Mouse (Mus musculus) embryonic facial prominence, embryonic 10.5 days (tissue): ENCODE results near the gene Sar1a. TPM values are rescaled to one million over a fixed set of nuclear protein-coding genes. Genes with fewer than 3 reads are reported as not detected.

Experiments
- DNase-seq: peaks from one replicate; pipeline ENCODE4 v3.0.0-alpha.2; 2017; ENCODE audit warnings: low spot score
- H3K27ac ChIP-seq: fragments of 300-500 bp; sonication (generic); replicated peaks from 2 replicates; pipeline ENCODE4 v1.5.1; 2016; ENCODE audit warnings: mild to moderate bottlenecking
- H3K27me3 ChIP-seq: fragments of 300-500 bp; sonication (generic); replicated peaks from 2 replicates; pipeline ENCODE4 v1.6.1; 2016; ENCODE audit warnings: low read depth, mild to moderate bottlenecking; ENCODE audit not compliant: poor library complexity, severe bottlenecking
- H3K36me3 ChIP-seq: fragments of 300-500 bp; sonication (generic); replicated peaks from 2 replicates; pipeline ENCODE4 v1.6.1; 2016; ENCODE audit warnings: mild to moderate bottlenecking, moderate library complexity
- H3K4me1 ChIP-seq: fragments of 300-500 bp; sonication (generic); 2 replicates; pipeline ENCODE4 v1.6.1; 2016
- H3K4me3 ChIP-seq: fragments of 300-500 bp; sonication (generic); 2 replicates; pipeline ENCODE4 v1.5.1; 2016; ENCODE audit warnings: mild to moderate bottlenecking, moderate library complexity
- H3K9me3 ChIP-seq: fragments of 300-500 bp; sonication (generic); 2 replicates; pipeline ENCODE4 v1.6.1; 2016; ENCODE audit warnings: mild to moderate bottlenecking
- WGBS: fragments of 180-500 bp; shearing (Covaris S2); methylation state at CpG from one replicate; pipeline ENCODE4 v1.1.7; 2016; 5-methylcytosine and 5-hydroxymethylcytosine counted together
- polyA plus RNA-seq: library from polyadenylated mRNA; unstranded; fragments of >200 nt; fragmentation: Nextera tagmentation; extraction: Ambion mirVana; gene quantifications from 2 replicates; pipeline ENCODE4 v1.2.1, GENCODE M21; 2016

Sar1a gene
- polyA plus RNA-seq, 1 experiment from 2014 or later = 217 TPM

DNA sequence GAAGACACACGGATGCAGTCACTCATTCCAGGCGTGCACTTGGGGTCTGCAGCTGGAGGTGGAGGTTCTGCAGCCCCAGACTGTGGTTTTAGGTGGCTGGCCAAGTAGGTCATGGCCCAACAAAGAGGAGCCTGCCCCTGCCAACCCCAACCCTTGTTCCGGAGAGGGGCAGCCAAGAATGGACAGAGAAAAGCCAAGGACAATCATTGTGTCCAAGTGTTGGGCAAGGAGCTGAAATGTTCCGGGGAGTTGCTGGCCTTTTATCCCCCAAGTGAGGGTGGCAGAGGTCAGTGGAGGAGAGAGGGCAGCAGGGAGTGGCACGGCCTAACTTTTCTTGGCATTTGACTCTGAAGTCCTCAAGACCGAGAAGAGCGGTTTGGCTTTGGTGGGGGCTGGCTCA, 40.2 kb downstream of the Sar1a start:
- H3K4me1 ChIP-seq = peaks cover 9% of the 10 kb centered on the region
- H3K9me3 ChIP-seq = no peaks in the 10 kb centered on the region
- WGBS = 88% methylated on average over 7 of the region's 7 CpGs
- DNase-seq = no peak
- H3K27me3 ChIP-seq = peaks cover 15% of the 10 kb centered on the region
- H3K4me3 ChIP-seq = no peak overlapping the region
- no peaks in the 10 kb centered on the region for H3K36me3 ChIP-seq
- no peak overlapping the region for H3K27ac ChIP-seq

GRCm38 (mm10) chr10:61722215-61722614, 42.1 kb downstream of the Sar1a start:
- Histone ChIP-seq H3K27ac (no peak overlapping the region), H3K36me3 (no peaks in the 10 kb centered on the region), H3K4me1 (no peaks in the 10 kb centered on the region), H3K9me3 (no peaks in the 10 kb centered on the region), H3K27me3 (no peaks in the 10 kb centered on the region), H3K4me3 (no peak overlapping the region)
- WGBS = 79% methylated on average over 3 of the region's 3 CpGs
- no peak for DNase-seq

- H3K27me3 ChIP-seq = no peaks in the 10 kb centered on the region
- no peaks in the 10 kb centered on the region for H3K4me1 ChIP-seq
- DNase-seq = no peak
- H3K4me3 ChIP-seq = no peak overlapping the region
- no peaks in the 10 kb centered on the region for H3K36me3 ChIP-seq
- no peak overlapping the region for H3K27ac ChIP-seq
- no peaks in the 10 kb centered on the region for H3K9me3 ChIP-seq
- 78% methylated on average over 6 of the region's 6 CpGs for WGBS
Measured at GRCm38 (mm10) chr10:61723271-61723670, 43.2 kb downstream of the Sar1a start.

GRCm38 (mm10) chr10:61729181-61729580, 49.1 kb downstream of the Sar1a start:
- H3K9me3 ChIP-seq = 0 out of 2 replicates have a peak, but pooled peaks cover 4% of the 10 kb centered on the region
- no peak for DNase-seq
- no peak overlapping the region for H3K27ac ChIP-seq
- H3K4me1 ChIP-seq = 0 out of 2 replicates have a peak, but pooled peaks cover 6% of the 10 kb centered on the region
- no peaks in the 10 kb centered on the region for H3K27me3 ChIP-seq
- H3K36me3 ChIP-seq = peaks cover 6% of the 10 kb centered on the region
- 84% methylated on average over 11 of the region's 11 CpGs for WGBS
- no peak overlapping the region for H3K4me3 ChIP-seq

DNA sequence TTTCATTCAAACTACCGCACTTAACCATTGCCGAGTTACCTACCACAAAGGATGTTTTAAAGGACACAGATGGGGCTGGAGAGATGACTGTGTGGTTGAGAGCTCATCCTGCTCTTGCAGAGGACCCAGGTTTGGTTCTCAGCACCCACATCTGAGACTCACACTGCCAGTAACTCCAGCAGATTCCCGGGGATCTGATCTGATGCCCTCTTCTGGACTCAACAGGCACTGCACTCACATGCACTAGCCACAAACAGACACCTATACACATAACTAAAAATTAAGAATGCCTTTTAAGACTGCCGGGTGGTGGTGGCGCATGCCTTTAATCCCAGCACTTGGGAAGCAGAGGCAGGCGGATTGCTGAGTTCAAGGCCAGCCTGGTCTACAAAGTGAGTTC, 50.1 kb downstream of the Sar1a start:
- Histone ChIP-seq H3K27me3 (no peaks in the 10 kb centered on the region), H3K27ac (no peak overlapping the region), H3K4me3 (no peak overlapping the region), H3K4me1 (0 out of 2 replicates have a peak, but pooled peaks cover 6% of the 10 kb centered on the region), H3K36me3 (peaks cover 6% of the 10 kb centered on the region), H3K9me3 (0 out of 2 replicates have a peak, but pooled peaks cover 4% of the 10 kb centered on the region)
- DNase-seq = no peak
- 96% methylated on average over 6 of the region's 6 CpGs for WGBS

- Histone ChIP-seq H3K36me3 (peaks cover 37% of the 10 kb centered on the region), H3K4me3 (no peak overlapping the region), H3K27ac (no peak overlapping the region), H3K4me1 (0 out of 2 replicates have a peak, but pooled peaks cover 4% of the 10 kb centered on the region), H3K27me3 (no peaks in the 10 kb centered on the region), H3K9me3 (0 out of 2 replicates have a peak, but pooled peaks cover 4% of the 10 kb centered on the region)
- DNase-seq = peak; percentile 34
- 42% methylated on average over 3 of the region's 3 CpGs for WGBS
Measured at GRCm38 (mm10) chr10:61734377-61734776, 54.3 kb downstream of the Sar1a start.

DNA sequence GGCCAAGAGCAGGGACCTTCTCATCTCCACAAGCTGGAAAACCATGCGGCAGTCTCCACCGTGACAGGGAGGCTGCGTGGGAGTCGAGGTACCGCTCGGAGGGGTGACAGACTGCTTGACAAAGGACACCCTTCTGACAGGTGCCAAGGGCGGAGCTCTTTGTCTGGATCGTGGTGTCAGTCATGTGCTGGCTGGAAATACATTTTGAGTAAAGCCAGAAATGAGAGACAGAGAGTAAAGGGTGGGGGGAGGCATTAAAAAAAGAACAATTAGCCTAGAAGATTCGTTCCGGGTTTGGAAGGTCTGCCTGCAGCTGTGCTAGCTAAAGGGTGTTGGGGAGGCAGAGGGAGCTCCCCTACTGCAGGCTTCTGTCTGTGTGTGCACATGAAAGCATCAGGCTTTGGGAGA, 56.6 kb downstream of the Sar1a start:
- no peak overlapping the region for H3K27ac ChIP-seq
- 84% methylated on average over 10 of the region's 10 CpGs for WGBS
- H3K4me1 ChIP-seq = 0 out of 2 replicates have a peak, but pooled peaks cover 4% of the 10 kb centered on the region
- no peak overlapping the region for H3K4me3 ChIP-seq
- no peaks in the 10 kb centered on the region for H3K27me3 ChIP-seq
- peaks cover 55% of the 10 kb centered on the region for H3K36me3 ChIP-seq
- no peaks in the 10 kb centered on the region for H3K9me3 ChIP-seq
- DNase-seq = no peak

DNA sequence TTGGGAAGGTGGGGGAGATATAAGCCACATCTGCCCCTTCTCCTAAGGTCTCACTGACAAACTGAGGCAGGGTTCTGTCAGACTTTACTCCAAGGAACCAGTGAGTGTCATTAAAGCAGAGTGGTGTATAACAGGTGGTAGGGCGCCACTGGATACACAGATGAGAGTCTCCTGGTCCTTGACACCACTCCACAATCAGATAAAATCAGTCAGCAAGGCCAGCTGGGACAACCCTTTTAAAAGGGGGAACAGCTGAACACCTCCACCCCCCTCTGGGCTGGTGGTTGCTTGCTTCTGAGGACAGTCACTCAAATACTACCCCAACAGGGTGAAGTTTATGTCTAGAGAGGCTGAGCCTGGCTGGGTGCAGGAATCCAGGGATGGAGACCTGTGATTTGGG, 57.4 kb downstream of the Sar1a start:
- Histone ChIP-seq H3K27ac (no peak overlapping the region), H3K36me3 (peaks cover 63% of the 10 kb centered on the region), H3K4me3 (no peak overlapping the region), H3K27me3 (no peaks in the 10 kb centered on the region), H3K4me1 (no peaks in the 10 kb centered on the region), H3K9me3 (no peaks in the 10 kb centered on the region)
- WGBS = 93% methylated on average over 1 of the region's 1 CpGs
- DNase-seq = no peak

DNA sequence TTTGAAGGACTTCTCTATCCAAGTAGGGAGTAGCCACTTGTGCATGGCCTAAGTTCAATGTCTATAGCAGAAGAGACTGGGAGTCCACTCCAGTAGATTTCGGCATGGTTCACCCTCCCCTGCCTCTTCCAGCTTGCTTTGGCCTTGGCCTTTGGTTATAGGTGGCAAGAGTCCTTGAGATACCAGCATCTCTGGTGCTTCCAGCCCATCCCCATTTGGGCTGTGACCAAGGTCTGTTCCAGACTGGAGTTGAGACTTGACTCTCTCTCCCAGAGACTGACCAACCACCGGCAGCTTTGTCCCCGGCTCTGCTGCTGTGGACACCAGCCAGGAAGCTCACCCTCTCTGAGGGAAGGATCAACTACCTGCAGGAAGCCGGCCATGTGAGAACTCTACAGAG, 58.0 kb downstream of the Sar1a start:
- WGBS = 91% methylated on average over 4 of the region's 4 CpGs
- H3K27ac ChIP-seq = no peak overlapping the region
- no peaks in the 10 kb centered on the region for H3K4me1 ChIP-seq
- peaks cover 69% of the 10 kb centered on the region for H3K36me3 ChIP-seq
- no peak for DNase-seq
- no peaks in the 10 kb centered on the region for H3K27me3 ChIP-seq
- H3K9me3 ChIP-seq = no peaks in the 10 kb centered on the region
- no peak overlapping the region for H3K4me3 ChIP-seq

DNA sequence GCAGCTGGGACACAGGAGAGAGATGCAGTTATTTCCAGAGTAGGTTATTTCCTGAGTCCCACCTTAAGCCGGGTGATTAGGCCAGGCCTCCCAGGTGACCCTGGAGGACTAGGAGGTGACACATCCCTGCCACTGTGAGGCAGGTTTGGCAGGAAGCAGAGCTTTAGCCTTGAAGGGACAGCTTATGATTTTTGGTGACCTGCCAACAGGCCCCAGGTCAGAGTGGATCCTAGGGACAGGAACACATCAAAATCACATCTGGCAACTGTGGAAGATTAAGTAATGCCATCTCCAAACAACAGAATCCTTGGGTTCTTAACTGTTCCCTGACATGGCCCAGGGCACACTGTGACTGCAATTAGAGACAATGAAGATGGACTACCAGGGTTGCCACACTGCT, 61.2 kb downstream of the Sar1a start:
- no peak overlapping the region for H3K27ac ChIP-seq
- no peaks in the 10 kb centered on the region for H3K4me1 ChIP-seq
- WGBS = 88% methylated on average over 1 of the region's 1 CpGs
- no peaks in the 10 kb centered on the region for H3K27me3 ChIP-seq
- H3K36me3 ChIP-seq = peaks cover 100% of the 10 kb centered on the region
- peaks cover 11% of the 10 kb centered on the region; the same call in 1 of the 2 replicates for H3K9me3 ChIP-seq
- no peak for DNase-seq
- H3K4me3 ChIP-seq = no peak overlapping the region

- WGBS = 81% methylated on average over 4 of the region's 4 CpGs
- H3K27ac ChIP-seq = no peak overlapping the region
- H3K27me3 ChIP-seq = no peaks in the 10 kb centered on the region
- no peaks in the 10 kb centered on the region for H3K4me1 ChIP-seq
- H3K4me3 ChIP-seq = no peak overlapping the region
- H3K36me3 ChIP-seq = peaks cover 100% of the 10 kb centered on the region
- DNase-seq = no peak
- peaks cover 13% of the 10 kb centered on the region; the same call in 1 of the 2 replicates for H3K9me3 ChIP-seq
Measured at GRCm38 (mm10) chr10:61741873-61742272, 61.8 kb downstream of the Sar1a start.

- H3K4me3 ChIP-seq = no peak overlapping the region
- peaks cover 13% of the 10 kb centered on the region; the same call in 1 of the 2 replicates for H3K9me3 ChIP-seq
- H3K36me3 ChIP-seq = peaks cover 100% of the 10 kb centered on the region
- no peaks in the 10 kb centered on the region for H3K27me3 ChIP-seq
- DNase-seq = no peak
- no peak overlapping the region for H3K27ac ChIP-seq
- WGBS = 93% methylated on average over 8 of the region's 8 CpGs
- no peaks in the 10 kb centered on the region for H3K4me1 ChIP-seq
Measured at GRCm38 (mm10) chr10:61742336-61742735, 62.2 kb downstream of the Sar1a start.
